Mouse (Mus musculus) liver, adult 2 months (tissue): Measurements from ENCODE around the gene Apmap. TPM values are rescaled to one million over a fixed set of nuclear protein-coding genes. Genes with fewer than 3 reads are reported as not detected.
"Not testable (repeated sequence)": the region's sequence is repeated elsewhere in the genome, so short reads cannot be mapped to it uniquely, and the experiment has no call there.

Experiments
- DNase-seq: peaks from one replicate; pipeline ENCODE4 v3.0.0-alpha.2; 2011; ENCODE audit warnings: low read depth, low spot score; ENCODE audit errors: extremely low read depth
- H3K27ac ChIP-seq: fragments of 200-500 bp; replicated peaks from 2 replicates; pipeline ENCODE4 v1.5.1; 2012; ENCODE audit warnings: low read depth, mild to moderate bottlenecking, control low read depth, inconsistent platforms, low read length; ENCODE audit not compliant: insufficient read depth
- H3K27me3 ChIP-seq: fragments of 200-500 bp; 2 replicates; pipeline ENCODE4 v1.6.1; 2012; ENCODE audit warnings: mild to moderate bottlenecking, moderate library complexity, low read length, inconsistent platforms; ENCODE audit not compliant: control insufficient read depth, insufficient read depth
- H3K36me3 ChIP-seq: fragments of 200-500 bp; 2 replicates; pipeline ENCODE4 v1.6.1; 2012; ENCODE audit warnings: low read length, inconsistent platforms; ENCODE audit not compliant: control insufficient read depth, insufficient read depth
- H3K4me1 ChIP-seq: fragments of 200-500 bp; 2 replicates; pipeline ENCODE4 v1.6.1; 2011; ENCODE audit warnings: low read length; ENCODE audit not compliant: control insufficient read depth, insufficient read depth
- H3K4me3 ChIP-seq: fragments of 200-500 bp; 2 replicates; pipeline ENCODE4 v1.5.1; 2011; ENCODE audit warnings: low read depth, mild to moderate bottlenecking, control low read depth, low read length, moderate library complexity; ENCODE audit not compliant: insufficient read depth
- H3K79me2 ChIP-seq: fragments of 200-500 bp; 2 replicates; pipeline ENCODE4 v1.6.1; 2012; ENCODE audit warnings: inconsistent platforms, mild to moderate bottlenecking, low read length, moderate library complexity; ENCODE audit not compliant: control insufficient read depth, insufficient read depth
- H3K9ac ChIP-seq: fragments of 200-500 bp; 2 replicates; pipeline ENCODE4 v1.6.1; 2012; ENCODE audit warnings: low read depth, mild to moderate bottlenecking, control low read depth, inconsistent platforms, low read length
- CTCF ChIP-seq: fragments of 200-500 bp; IDR thresholded peaks from 2 replicates; pipeline ENCODE4 v1.5.1; 2011; ENCODE audit warnings: low read depth, low read length, control low read depth
- POLR2A ChIP-seq: fragments of 200-500 bp; IDR thresholded peaks from 2 replicates; pipeline ENCODE4 v1.6.1; 2011; ENCODE audit warnings: low read length, control low read depth; ENCODE audit not compliant: insufficient read depth; ENCODE audit errors: extremely low read depth
- WGBS: fragments of 180-500 bp; shearing (Covaris S2); methylation state at CpG from one replicate; pipeline ENCODE4 v1.1.7; 2018; 5-methylcytosine and 5-hydroxymethylcytosine counted together
- polyA plus RNA-seq: library from polyadenylated mRNA; depleted of rRNA; stranded (reverse); fragments of >200 nt; gene quantifications from 2 replicates; pipeline ENCODE4 v1.2.3, GENCODE M21; 2012; rRNA removed
- total RNA-seq: library from RNA; depleted of rRNA; stranded (reverse); fragments of >200 nt; gene quantifications from 2 replicates; pipeline ENCODE4 v1.2.3, GENCODE M21; 2014; rRNA removed

Gene Apmap
- total and polyA plus RNA-seq, 2 experiments: 23.5 to 42.9 TPM

DNA sequence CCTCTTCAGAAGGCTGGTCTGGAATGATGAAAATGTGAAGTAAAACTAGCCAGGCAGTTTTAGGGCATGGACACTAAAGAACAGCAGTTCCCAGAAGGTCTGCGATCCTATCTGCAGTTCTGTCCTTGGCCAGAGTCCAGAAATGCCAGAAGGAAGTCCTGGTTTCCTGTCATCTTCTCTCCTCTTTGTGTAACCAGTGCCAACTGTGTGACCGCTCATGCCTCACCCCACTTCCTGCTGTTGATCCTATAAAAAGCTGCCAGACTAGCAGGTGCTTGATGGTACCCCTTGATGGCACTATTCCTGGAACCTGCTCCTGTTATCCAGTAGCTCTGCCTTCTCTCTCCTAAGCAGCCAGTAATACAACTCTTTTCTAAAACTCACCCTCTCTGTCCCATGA, 41.3 kb downstream of the Apmap start:
- Histone ChIP-seq H3K79me2 (no peaks in the 10 kb centered on the region), H3K27me3 (no peaks in the 10 kb centered on the region), H3K27ac (no peak overlapping the region), H3K36me3 (no peaks in the 10 kb centered on the region), H3K9ac (no peak overlapping the region), H3K4me3 (no peak overlapping the region), H3K4me1 (no peaks in the 10 kb centered on the region)
- no peak for TF ChIP-seq CTCF
- TF ChIP-seq POLR2A: no peak
- WGBS: 60% methylated on average over 2 of the region's 2 CpGs
- DNase-seq: no peak

DNA sequence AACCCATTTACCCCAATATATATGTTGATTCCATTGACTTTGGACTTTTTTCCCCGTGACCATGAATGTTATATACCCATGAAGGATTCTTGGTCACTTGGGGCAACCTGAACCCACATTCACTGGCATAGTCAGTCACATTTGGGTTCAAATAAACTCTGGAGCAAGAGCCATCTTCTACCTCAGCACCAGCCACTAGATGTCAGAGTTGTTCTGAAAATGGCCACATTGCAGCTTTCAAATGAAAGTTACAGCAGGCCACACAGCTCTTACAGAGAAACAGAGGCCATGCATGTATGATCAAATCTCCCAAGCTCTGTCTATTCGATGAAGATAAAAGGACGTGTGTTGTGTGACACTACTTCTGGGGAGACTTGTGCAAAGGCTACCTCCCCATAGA, 49.8 kb downstream of the Apmap start:
- Histone ChIP-seq H3K36me3 (no peaks in the 10 kb centered on the region), H3K9ac (no peak overlapping the region), H3K4me3 (no peak overlapping the region), H3K27me3 (no peaks in the 10 kb centered on the region), H3K4me1 (no peaks in the 10 kb centered on the region), H3K79me2 (no peaks in the 10 kb centered on the region), H3K27ac (no peak overlapping the region)
- WGBS: 51% methylated on average over 3 of the region's 3 CpGs
- peak; percentile 25 for DNase-seq
- TF ChIP-seq POLR2A (no peak), CTCF (no peak)

DNA sequence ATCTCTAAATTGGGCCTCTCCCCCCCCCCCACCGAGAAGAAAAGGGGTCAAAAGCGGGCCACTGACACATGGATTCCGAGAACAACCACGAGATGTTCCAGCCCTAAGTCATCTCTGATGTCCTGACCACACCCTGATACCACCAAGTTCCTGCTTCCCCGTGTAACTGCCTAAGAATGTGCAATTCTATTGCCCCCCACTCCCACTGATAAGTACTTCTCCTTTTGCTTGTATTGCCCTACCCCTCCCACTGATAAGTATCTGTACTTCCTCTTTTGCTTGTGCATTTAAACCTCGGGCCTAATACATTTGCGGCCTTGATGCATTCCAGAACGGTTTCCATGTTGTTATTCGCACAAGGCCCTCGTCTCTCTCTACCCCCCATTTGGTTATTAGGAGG, 58.8 kb downstream of the Apmap start:
- not testable (repeated sequence) for H3K79me2 ChIP-seq, DNase-seq, H3K27ac ChIP-seq, H3K9ac ChIP-seq, H3K4me1 ChIP-seq, H3K27me3 ChIP-seq, H3K36me3 ChIP-seq, H3K4me3 ChIP-seq
- WGBS: 80% methylated on average over 10 of the region's 10 CpGs

Other genes with a start within 250 kb of the Apmap start
- gene 3300002I08Rik, start 245.8 kb downstream of the Apmap start, total RNA-seq: 3.0 and 3.1 TPM in 2 replicates
- 0.28 and 0.63 TPM in 2 replicates for gene 3300002I08Rik, start 245.8 kb downstream of the Apmap start, polyA plus RNA-seq
- 2.6 and 3.6 TPM in 2 replicates for gene Zfp442, start 157.1 kb downstream of the Apmap start, total RNA-seq
- gene Zfp442, start 157.1 kb downstream of the Apmap start, polyA plus RNA-seq: 0.06 and 0.09 TPM in 2 replicates
- gene Zfp345, start 123.5 kb downstream of the Apmap start, total RNA-seq: 0.07 TPM in 1 of 2 replicates, not detected in the other
- not detected in 2 replicates for gene Zfp345, start 123.5 kb downstream of the Apmap start, polyA plus RNA-seq
- not detected in 2 replicates for gene Cst7, start 38.2 kb downstream of the Apmap start, total RNA-seq
- 0.27 TPM in 1 of 2 replicates, not detected in the other for gene Cst7, start 38.2 kb downstream of the Apmap start, polyA plus RNA-seq
- gene Acss1, start 59.9 kb upstream of the Apmap start, total RNA-seq: 0.47 and 0.83 TPM in 2 replicates
- 0.29 and 0.47 TPM in 2 replicates for gene Acss1, start 59.9 kb upstream of the Apmap start, polyA plus RNA-seq
- not detected in 2 replicates for gene Vsx1, start 80.8 kb upstream of the Apmap start, total RNA-seq
- gene Vsx1, start 80.8 kb upstream of the Apmap start, polyA plus RNA-seq: not detected in 2 replicates
- 3.9 and 6.6 TPM in 2 replicates for gene Entpd6, start 140.5 kb upstream of the Apmap start, total RNA-seq
- gene Entpd6, start 140.5 kb upstream of the Apmap start, polyA plus RNA-seq: 8.4 and 8.9 TPM in 2 replicates
- 4.8 and 6.0 TPM in 2 replicates for gene Pygb, start 178.2 kb upstream of the Apmap start, total RNA-seq
- 2.5 and 3.3 TPM in 2 replicates for gene Pygb, start 178.2 kb upstream of the Apmap start, polyA plus RNA-seq